Mouse (Mus musculus) MEL (cell line): ENCODE measurements around the gene Urb1. TPM values are rescaled to one million over a fixed set of nuclear protein-coding genes. Genes with fewer than 3 reads are reported as not detected.

ENCODE experiments used
- DNase-seq: peaks from one replicate; pipeline ENCODE4 v3.0.0; 2011; ENCODE audit warnings: low read depth, low spot score
- H3K27ac ChIP-seq: 2 replicates; pipeline ENCODE4 v1.5.1; 2012; ENCODE audit warnings: low read depth, mild to moderate bottlenecking, control low read depth, low read length, moderate library complexity; ENCODE audit not compliant: control insufficient read depth
- H3K27me3 ChIP-seq, 2 experiments: fragments of 150-350 bp in 1 of 2; sonication (generic) in 1 of 2; 2 replicates each; pipeline ENCODE4 v1.6.1; 2012; ENCODE audit warnings: low read length in 2 of 2, mild to moderate bottlenecking in 2 of 2, improper control_type of control experiment in 1 of 2, moderate library complexity in 1 of 2; ENCODE audit not compliant: insufficient read depth in 2 of 2, control insufficient read depth in 1 of 2
- H3K36me3 ChIP-seq, 2 experiments: 2 replicates each; pipeline ENCODE4 v1.6.1; 2012 to 2014; ENCODE audit warnings: low read length in 2 of 2, improper control_type of control experiment in 1 of 2, inconsistent platforms in 1 of 2, mild to moderate bottlenecking in 1 of 2; ENCODE audit not compliant: insufficient read depth in 2 of 2, control insufficient read depth in 1 of 2
- H3K4me1 ChIP-seq, 2 experiments: fragments of 150-350 bp in 1 of 2; sonication (generic) in 1 of 2; 2 replicates each; pipeline ENCODE4 v1.6.1; 2012; ENCODE audit warnings: low read length in 2 of 2, improper control_type of control experiment in 1 of 2, mild to moderate bottlenecking in 1 of 2; ENCODE audit not compliant: insufficient read depth in 2 of 2, control insufficient read depth in 1 of 2
- H3K4me3 ChIP-seq, 2 experiments: fragments of 150-350 bp in 1 of 2; sonication (generic) in 1 of 2; 2 replicates each; pipeline ENCODE4 v1.5.1; 2012; ENCODE audit warnings: low read depth in 2 of 2, low read length in 2 of 2, mild to moderate bottlenecking in 2 of 2, moderate library complexity in 2 of 2, control low read depth in 1 of 2, improper control_type of control experiment in 1 of 2; ENCODE audit not compliant: control insufficient read depth in 1 of 2, insufficient read depth in 1 of 2
- H3K79me2 ChIP-seq: 2 replicates; pipeline ENCODE4 v1.6.1; 2012; ENCODE audit warnings: mild to moderate bottlenecking, low read length, moderate library complexity; ENCODE audit not compliant: control insufficient read depth, poor library complexity, insufficient read depth
- H3K9ac ChIP-seq: 2 replicates; pipeline ENCODE4 v1.6.1; 2012; ENCODE audit warnings: low read depth, mild to moderate bottlenecking, control low read depth, low read length, moderate library complexity; ENCODE audit not compliant: control insufficient read depth, poor library complexity, severe bottlenecking
- H3K9me3 ChIP-seq: fragments of 150-350 bp; sonication (generic); replicated peaks from 2 replicates; pipeline ENCODE4 v1.6.1; 2012; ENCODE audit warnings: mild to moderate bottlenecking, low read length, improper control_type of control experiment, moderate library complexity; ENCODE audit not compliant: insufficient read depth
- CHD1 ChIP-seq: IDR thresholded peaks from 2 replicates; pipeline ENCODE4 v1.6.1; 2012; ENCODE audit warnings: low read depth, mild to moderate bottlenecking, inconsistent platforms, low read length, improper control_type of control experiment
- CHD2 ChIP-seq: IDR thresholded peaks from 2 replicates; pipeline ENCODE4 v1.6.1; 2011; ENCODE audit warnings: low read length, improper control_type of control experiment
- E2F4 ChIP-seq: IDR thresholded peaks from 2 replicates; pipeline ENCODE4 v1.6.1; 2011; ENCODE audit warnings: low read depth, low read length, improper control_type of control experiment, borderline replicate concordance
- ELF1 ChIP-seq: IDR thresholded peaks from 2 replicates; pipeline ENCODE4 v1.6.1; 2014; ENCODE audit warnings: low read depth, mild to moderate bottlenecking, inconsistent platforms, low read length, improper control_type of control experiment, moderate library complexity
- EP300 ChIP-seq, 2 experiments: IDR thresholded peaks; 2 replicates each; pipeline ENCODE4 v1.6.1; 2011; ENCODE audit warnings: improper control_type of control experiment in 2 of 2, low read length in 2 of 2, low read depth in 1 of 2, mild to moderate bottlenecking in 1 of 2
- GABPA ChIP-seq: IDR thresholded peaks from 2 replicates; pipeline ENCODE4 v1.6.1; 2012; ENCODE audit warnings: low read depth, mild to moderate bottlenecking, inconsistent platforms, low read length, improper control_type of control experiment, moderate library complexity
- GATA1 ChIP-seq: IDR thresholded peaks from 2 replicates; pipeline ENCODE4 v1.6.1; 2011; ENCODE audit warnings: low read depth, low read length, improper control_type of control experiment
- JUND ChIP-seq: IDR thresholded peaks from 2 replicates; pipeline ENCODE4 v1.6.1; 2011; ENCODE audit warnings: low read depth, mild to moderate bottlenecking, improper control_type of control experiment, low read length
- KAT2A ChIP-seq: conservative IDR thresholded peaks from 2 replicates; pipeline ENCODE4 v1.6.1; 2012; ENCODE audit warnings: low read depth, low read length, improper control_type of control experiment, inconsistent platforms
- MAZ ChIP-seq: IDR thresholded peaks from 2 replicates; pipeline ENCODE4 v1.6.1; 2012; ENCODE audit warnings: low read depth, mild to moderate bottlenecking, inconsistent platforms, low read length, improper control_type of control experiment
- MEF2A ChIP-seq: IDR thresholded peaks from 2 replicates; pipeline ENCODE4 v1.6.1; 2014; ENCODE audit warnings: low read depth, mild to moderate bottlenecking, inconsistent platforms, low read length, improper control_type of control experiment; ENCODE audit not compliant: poor library complexity, insufficient replicate concordance, severe bottlenecking; ENCODE audit errors: extremely low read depth
- MYB ChIP-seq: IDR thresholded peaks from 2 replicates; pipeline ENCODE4 v1.6.1; 2011; ENCODE audit warnings: mild to moderate bottlenecking, low read depth, low read length, improper control_type of control experiment
- MYC ChIP-seq: IDR thresholded peaks from 2 replicates; pipeline ENCODE4 v1.6.1; 2011; ENCODE audit warnings: low read depth, mild to moderate bottlenecking, low read length, improper control_type of control experiment, moderate library complexity
- POLR2AphosphoS2 ChIP-seq: IDR thresholded peaks from 2 replicates; pipeline ENCODE4 v1.6.1; 2011; ENCODE audit warnings: low read length, improper control_type of control experiment
- RAD21 ChIP-seq: IDR thresholded peaks from 2 replicates; pipeline ENCODE4 v1.6.1; 2011; ENCODE audit warnings: mild to moderate bottlenecking, low read depth, low read length, improper control_type of control experiment
- SMC3 ChIP-seq: IDR thresholded peaks from 2 replicates; pipeline ENCODE4 v1.6.1; 2011; ENCODE audit warnings: low read depth, low read length, improper control_type of control experiment
- TBP ChIP-seq: IDR thresholded peaks from 2 replicates; pipeline ENCODE4 v1.8.0; 2011; ENCODE audit warnings: low read depth, low read length, improper control_type of control experiment
- ZC3H11A ChIP-seq: IDR thresholded peaks from 2 replicates; pipeline ENCODE4 v1.6.1; 2012; ENCODE audit warnings: low read depth, mild to moderate bottlenecking, inconsistent platforms, low read length, improper control_type of control experiment
- ZKSCAN1 ChIP-seq: IDR thresholded peaks from 2 replicates; pipeline ENCODE4 v1.6.1; 2012; ENCODE audit warnings: low read depth, mild to moderate bottlenecking, inconsistent platforms, low read length, improper control_type of control experiment, moderate library complexity
- ZMIZ1 ChIP-seq: IDR thresholded peaks from 2 replicates; pipeline ENCODE4 v1.6.1; 2012; ENCODE audit warnings: low read depth, mild to moderate bottlenecking, inconsistent platforms, low read length, improper control_type of control experiment, moderate library complexity
- polyA plus RNA-seq, 2 experiments: library from polyadenylated mRNA; stranded (reverse) in 1 of 2; unstranded in 1 of 2; fragments of >175 nt in 1 of 2; fragments of >200 nt in 1 of 2; gene quantifications; 2 replicates each; pipeline versions ENCODE4 v1.2.1 to v1.2.4; 2012; ENCODE audit warnings: low replicate concordance in 2 of 2, low read depth in 1 of 2; ENCODE audit not compliant: insufficient read length in 2 of 2, insufficient read depth in 1 of 2, missing spikeins in 1 of 2
- total RNA-seq: library from RNA; depleted of rRNA; stranded (reverse); fragments of 300-350 nt; gene quantifications from 2 replicates; pipeline ENCODE4 v1.2.3, GENCODE M21; 2012

The Urb1 gene
- total and polyA plus RNA-seq, 3 experiments = 26.2 to 36.7 (median 35.3) TPM

- Histone ChIP-seq H3K27me3 (no peaks in the 10 kb centered on the region), H3K9ac (no peak overlapping the region), H3K79me2 (no peaks in the 10 kb centered on the region), H3K27ac (no peak overlapping the region), H3K4me3 (no peak overlapping the region), H3K9me3 (no peaks in the 10 kb centered on the region), H3K4me1 (no peaks in the 10 kb centered on the region), H3K36me3 (peaks cover 0 to 15% of the 10 kb centered on the region in 2 experiments; a peak in 2 of 4 replicates)
- no peak for DNase-seq
- TF ChIP-seq RAD21 (no peak), SMC3 (no peak), ZMIZ1 (no peak), ZC3H11A (no peak), EP300 (IDR thresholded peaks at IDR 0.05; ENCODE audit: low read depth in 1 of 2, low read length in 2 of 2) (no peak), TBP (no peak), ZKSCAN1 (no peak), MAZ (no peak), ELF1 (no peak)
Measured at GRCm38 (mm10) chr16:90790946-90791345, 19.3 kb downstream of the Urb1 start.

DNA sequence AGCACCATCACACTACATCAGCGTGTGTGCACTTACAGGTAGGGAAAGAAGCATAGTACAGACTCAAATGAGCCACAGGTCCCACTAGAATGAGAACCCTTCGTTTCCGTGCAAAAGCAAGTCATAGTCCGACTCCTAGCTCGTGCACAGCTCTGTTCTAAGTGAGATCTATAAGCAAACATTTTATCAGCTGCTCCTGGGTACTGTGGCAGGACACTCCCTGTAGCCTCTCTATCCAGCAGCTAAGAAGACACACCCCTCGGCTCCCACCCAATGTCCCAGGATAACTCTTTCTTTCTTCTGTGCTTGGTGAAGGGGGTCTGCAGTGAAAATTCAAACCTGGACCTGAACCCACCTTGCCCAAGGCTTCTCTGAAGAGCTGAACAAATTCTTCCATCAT, 21.6 kb downstream of the Urb1 start:
- no peak for TF ChIP-seq POLR2AphosphoS2
- TF ChIP-seq ELF1 = no peak
- no peak for TF ChIP-seq CHD1
- TF ChIP-seq MYB = no peak
- no peak for TF ChIP-seq GATA1
- no peak for TF ChIP-seq MYC
- no peak for TF ChIP-seq MEF2A
- TF ChIP-seq KAT2A = no peak
- no peak for TF ChIP-seq EP300 (IDR thresholded peaks at IDR 0.05; ENCODE audit: low read depth in 1 of 2, low read length in 2 of 2)
- no peak for TF ChIP-seq GABPA
- TF ChIP-seq CHD2 = no peak
- no peak for TF ChIP-seq E2F4
- TF ChIP-seq JUND = no peak
- TF ChIP-seq MAZ = no peak
- no peak for DNase-seq
- Histone ChIP-seq H3K4me3 (no peak overlapping the region), H3K9me3 (no peaks in the 10 kb centered on the region), H3K4me1 (no peaks in the 10 kb centered on the region), H3K27ac (no peak overlapping the region), H3K27me3 (no peaks in the 10 kb centered on the region), H3K79me2 (no peaks in the 10 kb centered on the region), H3K36me3 (peaks cover 0 to 12% of the 10 kb centered on the region in 2 experiments; a peak in 2 of 4 replicates), H3K9ac (no peak overlapping the region)
